Mouse (Mus musculus) ES-E14 (cell line): ENCODE results near the gene Ddx3x.

Source experiments
- MAFK ChIP-seq: IDR thresholded peaks from 2 replicates; pipeline ENCODE4 v1.6.1; 2014; ENCODE audit warnings: mild to moderate bottlenecking, low read depth, low read length, inconsistent platforms; ENCODE audit not compliant: insufficient read depth
- ZC3H11A ChIP-seq: IDR thresholded peaks from 2 replicates; pipeline ENCODE4 v1.6.1; 2012; ENCODE audit warnings: low read depth, mild to moderate bottlenecking, inconsistent platforms, low read length, borderline replicate concordance

GRCm38 (mm10) chrX:13236100-13236568, 44.6 kb upstream of the Ddx3x start:
- TF ChIP-seq MAFK (no peak), ZC3H11A (no peak)
